Mouse (Mus musculus) lung, postnatal 4 days (tissue): ENCODE results near the gene Prl7c1.
"Not testable (repeated sequence)": the region's sequence is repeated elsewhere in the genome, so short reads cannot be mapped to it uniquely, and the experiment has no call there.

Experiments used
- DNase-seq, 2 experiments: peaks; one replicate each; pipeline ENCODE4 v3.0.0; 2021

Gene Prl7c1

GRCm38 (mm10) chr13:27780704-27781103, at the start of gene Prl7c1:
Gene Prl7c1, minus strand, starts transcription at chr13:27780804.
- not testable (repeated sequence) for DNase-seq

GRCm38 (mm10) chr13:27802765-27803164, 22.2 kb upstream of the Prl7c1 start:
- no peak for DNase-seq

GRCm38 (mm10) chr13:27801354-27801753, 20.8 kb upstream of the Prl7c1 start, which contains the start of gene Prl2a1:
Gene Prl2a1, plus strand, starts transcription at chr13:27801654.
- no peak for DNase-seq

GRCm38 (mm10) chr13:27799303-27799702, 18.7 kb upstream of the Prl7c1 start:
- no peak for DNase-seq

- DNase-seq, result no peak
Observed at GRCm38 (mm10) chr13:27734512-27735186, 46.0 kb downstream of the Prl7c1 start.

- DNase-seq, result not testable (repeated sequence)
Observed at GRCm38 (mm10) chr13:27730286-27730959, 50.2 kb downstream of the Prl7c1 start.

- DNase-seq, result not testable (repeated sequence)
Observed at GRCm38 (mm10) chr13:27725057-27725456, 55.5 kb downstream of the Prl7c1 start.
